Mouse (Mus musculus) lung, postnatal 25 days (tissue): ENCODE data around the gene Tex44.

Experiments
- DNase-seq: peaks from one replicate; pipeline ENCODE4 v3.0.0; 2022; ENCODE audit warnings: low spot score

The Tex44 gene

GRCm38 (mm10) chr1:86447596-86448171 is 21.6 kb downstream of the Tex44 start:
- DNase-seq = peak; percentile 67

- no peak for DNase-seq
Observed at GRCm38 (mm10) chr1:86448272-86448671, 22.1 kb downstream of the Tex44 start.

- DNase-seq = no peak
Observed at GRCm38 (mm10) chr1:86449966-86450365, 23.8 kb downstream of the Tex44 start.

GRCm38 (mm10) chr1:86452713-86453112 is 26.6 kb downstream of the Tex44 start:
- no peak for DNase-seq

GRCm38 (mm10) chr1:86456892-86457581 is 30.9 kb downstream of the Tex44 start:
- no peak for DNase-seq

- no peak for DNase-seq
Observed at GRCm38 (mm10) chr1:86459371-86459770, 33.2 kb downstream of the Tex44 start.

GRCm38 (mm10) chr1:86464223-86464874 is 38.2 kb downstream of the Tex44 start:
- no peak for DNase-seq

GRCm38 (mm10) chr1:86464875-86465224 is 38.7 kb downstream of the Tex44 start:
- no peak for DNase-seq

- DNase-seq = no peak
Observed at GRCm38 (mm10) chr1:86467416-86467815, 41.3 kb downstream of the Tex44 start.

GRCm38 (mm10) chr1:86469876-86470275 is 43.7 kb downstream of the Tex44 start:
- no peak for DNase-seq

- DNase-seq = peak; percentile 89
Observed at GRCm38 (mm10) chr1:86470519-86471181, 44.5 kb downstream of the Tex44 start.

GRCm38 (mm10) chr1:86471504-86471961 is 45.4 kb downstream of the Tex44 start:
- DNase-seq = peak; percentile 61

- peak; percentile 89 for DNase-seq
Observed at GRCm38 (mm10) chr1:86472197-86472952, 46.2 kb downstream of the Tex44 start.

GRCm38 (mm10) chr1:86473109-86473760 is 47.1 kb downstream of the Tex44 start:
- DNase-seq = no peak
